Mouse (Mus musculus) midbrain, embryonic 16.5 days (tissue): ENCODE measurements at regions not wholly inside any gene's neighbourhood (a gene's known extent, or its start where the extent isn't known, plus 50 kb on each side); places are given as distances from the start of the nearest gene placed in this dataset.

Source experiments
- ATAC-seq: fragments of 200-750 bp; cut with Nextera tagmentation; 2 replicates; pipeline ENCODE4 v1.8.0; 2017; ENCODE audit warnings: moderate TSS enrichment
- H3K27ac ChIP-seq: fragments of 300-500 bp; sonication (generic); 2 replicates; pipeline ENCODE4 v1.5.1; 2014; ENCODE audit warnings: mild to moderate bottlenecking, low read length, mixed read lengths
- H3K27me3 ChIP-seq: fragments of 300-500 bp; sonication (generic); 2 replicates; pipeline ENCODE4 v1.6.1; 2014; ENCODE audit warnings: low read depth, low read length, mixed read lengths; ENCODE audit not compliant: control insufficient read depth, insufficient read depth
- H3K36me3 ChIP-seq: fragments of 300-500 bp; sonication (generic); 2 replicates; pipeline ENCODE4 v1.6.1; 2014; ENCODE audit warnings: mild to moderate bottlenecking, low read length, moderate library complexity, mixed read lengths; ENCODE audit not compliant: control insufficient read depth, insufficient read depth
- H3K4me1 ChIP-seq: fragments of 300-500 bp; sonication (generic); 2 replicates; pipeline ENCODE4 v1.6.1; 2014; ENCODE audit warnings: mild to moderate bottlenecking, low read length, mixed read lengths; ENCODE audit not compliant: control insufficient read depth, insufficient read depth
- H3K4me2 ChIP-seq: fragments of 300-500 bp; sonication (generic); 2 replicates; pipeline ENCODE4 v1.6.1; 2014; ENCODE audit warnings: mild to moderate bottlenecking, low read length, mixed read lengths
- H3K4me3 ChIP-seq: fragments of 300-500 bp; sonication (generic); 2 replicates; pipeline ENCODE4 v1.5.1; 2014; ENCODE audit warnings: low read depth, mild to moderate bottlenecking, low read length, moderate library complexity, mixed read lengths
- H3K9ac ChIP-seq: fragments of 300-500 bp; sonication (generic); 2 replicates; pipeline ENCODE4 v1.6.1; 2014; ENCODE audit warnings: low read depth, low read length, mixed read lengths
- H3K9me3 ChIP-seq: fragments of 300-500 bp; sonication (generic); replicated peaks from 2 replicates; pipeline ENCODE4 v1.6.1; 2014; ENCODE audit warnings: mild to moderate bottlenecking, low read length, mixed read lengths; ENCODE audit not compliant: control insufficient read depth, poor library complexity, severe bottlenecking
- WGBS: fragments of 180-500 bp; shearing (Covaris S2); extraction: QIAGEN DNeasy Blood & Tissue Kit; methylation state at CpG from one replicate; pipeline ENCODE4 v1.1.7; 2014; 5-methylcytosine and 5-hydroxymethylcytosine counted together

GRCm38 (mm10) chr13:59323933-59324332 lies 261.1 kb downstream of the Agtpbp1 start:
- WGBS: 81% methylated on average over 3 of the region's 3 CpGs
- no peaks in the 10 kb centered on the region for H3K36me3 ChIP-seq

GRCm38 (mm10) chr13:59323441-59323840 lies 261.6 kb downstream of the Agtpbp1 start:
- H3K4me2 ChIP-seq: no peak overlapping the region
- H3K27ac ChIP-seq: no peak overlapping the region
- H3K27me3 ChIP-seq: no peaks in the 10 kb centered on the region
- H3K36me3 ChIP-seq: no peaks in the 10 kb centered on the region
- H3K4me1 ChIP-seq: no peaks in the 10 kb centered on the region
- WGBS: 52% methylated on average over 5 of the region's 5 CpGs
- H3K9me3 ChIP-seq: no peaks in the 10 kb centered on the region
- ATAC-seq: no peak
- no peak overlapping the region for H3K4me3 ChIP-seq
- H3K9ac ChIP-seq: no peak overlapping the region

More at GRCm38 (mm10) chr13:59323933-59324332, 261.1 kb downstream of the Agtpbp1 start:
- Histone ChIP-seq H3K27ac (no peak overlapping the region), H3K9me3 (no peaks in the 10 kb centered on the region), H3K9ac (no peak overlapping the region), H3K27me3 (no peaks in the 10 kb centered on the region), H3K4me1 (no peaks in the 10 kb centered on the region), H3K4me2 (no peak overlapping the region), H3K4me3 (no peak overlapping the region)
- no peak for ATAC-seq

- H3K36me3 ChIP-seq: no peaks in the 10 kb centered on the region
- H3K4me2 ChIP-seq: no peak overlapping the region
- no peak for ATAC-seq
- no peaks in the 10 kb centered on the region for H3K4me1 ChIP-seq
- WGBS: 95% methylated on average over 5 of the region's 5 CpGs
- H3K27ac ChIP-seq: no peak overlapping the region
- H3K9me3 ChIP-seq: no peaks in the 10 kb centered on the region
- H3K27me3 ChIP-seq: no peaks in the 10 kb centered on the region
- H3K4me3 ChIP-seq: no peak overlapping the region
- H3K9ac ChIP-seq: no peak overlapping the region
These were observed 264.8 kb downstream of the Agtpbp1 start for GRCm38 (mm10) chr13:59320261-59320660.

- no peaks in the 10 kb centered on the region for H3K27me3 ChIP-seq
- H3K9me3 ChIP-seq: no peaks in the 10 kb centered on the region
- no peak overlapping the region for H3K4me2 ChIP-seq
- 63% methylated on average over 15 of the region's 16 CpGs for WGBS
- no peaks in the 10 kb centered on the region for H3K36me3 ChIP-seq
- no peak overlapping the region for H3K4me3 ChIP-seq
- H3K4me1 ChIP-seq: no peaks in the 10 kb centered on the region
- H3K27ac ChIP-seq: no peak overlapping the region
- no peak overlapping the region for H3K9ac ChIP-seq
- no peak for ATAC-seq
These were observed 267.5 kb downstream of the Agtpbp1 start for GRCm38 (mm10) chr13:59317458-59318005.

GRCm38 (mm10) chr13:59315811-59316210 lies 269.2 kb downstream of the Agtpbp1 start:
- Histone ChIP-seq H3K9ac (no peak overlapping the region), H3K36me3 (no peaks in the 10 kb centered on the region), H3K4me3 (no peak overlapping the region), H3K4me2 (no peak overlapping the region), H3K27ac (no peak overlapping the region), H3K27me3 (no peaks in the 10 kb centered on the region), H3K9me3 (no peaks in the 10 kb centered on the region), H3K4me1 (no peaks in the 10 kb centered on the region)
- no peak for ATAC-seq
- 63% methylated on average over 3 of the region's 3 CpGs for WGBS

- no peak overlapping the region for H3K4me3 ChIP-seq
- H3K4me1 ChIP-seq: no peaks in the 10 kb centered on the region
These were observed 270.6 kb downstream of the Agtpbp1 start for GRCm38 (mm10) chr13:59314419-59314818.

GRCm38 (mm10) chr13:59313725-59314330 lies 271.2 kb downstream of the Agtpbp1 start:
- Histone ChIP-seq H3K4me1 (no peaks in the 10 kb centered on the region), H3K9ac (no peak overlapping the region), H3K27me3 (no peaks in the 10 kb centered on the region), H3K36me3 (no peaks in the 10 kb centered on the region), H3K27ac (no peak overlapping the region), H3K9me3 (no peaks in the 10 kb centered on the region), H3K4me2 (no peak overlapping the region), H3K4me3 (no peak overlapping the region)
- 77% methylated on average over 7 of the region's 7 CpGs for WGBS
- ATAC-seq: no peak

More at GRCm38 (mm10) chr13:59314419-59314818, 270.6 kb downstream of the Agtpbp1 start:
- Histone ChIP-seq H3K27me3 (no peaks in the 10 kb centered on the region), H3K4me2 (no peak overlapping the region), H3K27ac (no peak overlapping the region), H3K9me3 (no peaks in the 10 kb centered on the region), H3K9ac (no peak overlapping the region), H3K36me3 (no peaks in the 10 kb centered on the region)
- 79% methylated on average over 1 of the region's 1 CpGs for WGBS
- ATAC-seq: no peak

- no peak overlapping the region for H3K4me3 ChIP-seq
- no peak overlapping the region for H3K4me2 ChIP-seq
- WGBS: 11% methylated on average over 5 of the region's 5 CpGs
- H3K27me3 ChIP-seq: no peaks in the 10 kb centered on the region
- H3K27ac ChIP-seq: no peak overlapping the region
- 0 out of 2 replicates have a peak, but pooled peaks cover 4% of the 10 kb centered on the region for H3K4me1 ChIP-seq
- H3K9ac ChIP-seq: no peak overlapping the region
- H3K9me3 ChIP-seq: no peaks in the 10 kb centered on the region
- ATAC-seq: no peak
- H3K36me3 ChIP-seq: no peaks in the 10 kb centered on the region
These were observed 292.1 kb downstream of the Agtpbp1 start for GRCm38 (mm10) chr13:59292905-59293304.

- no peaks in the 10 kb centered on the region for H3K36me3 ChIP-seq
- 0 out of 2 replicates have a peak, but pooled peaks have one; percentile 39 for ATAC-seq
- H3K4me3 ChIP-seq: no peak overlapping the region
- H3K27me3 ChIP-seq: no peaks in the 10 kb centered on the region
- no peak overlapping the region for H3K27ac ChIP-seq
- 0 out of 2 replicates have a peak, but pooled peaks cover 4% of the 10 kb centered on the region for H3K4me1 ChIP-seq
- 71% methylated on average over 11 of the region's 11 CpGs for WGBS
- H3K9ac ChIP-seq: no peak overlapping the region
- H3K4me2 ChIP-seq: no peak overlapping the region
- no peaks in the 10 kb centered on the region for H3K9me3 ChIP-seq
These were observed 295.9 kb downstream of the Agtpbp1 start for GRCm38 (mm10) chr13:59289127-59289526.
